Mouse (Mus musculus) lung, embryonic 15.5 days (tissue): ENCODE results near the gene Nxt1. TPM values are rescaled to one million over a fixed set of nuclear protein-coding genes. Genes with fewer than 3 reads are reported as not detected.

ENCODE experiments used
- ATAC-seq: fragments of 200-750 bp; cut with Nextera tagmentation; 2 replicates; pipeline ENCODE4 v1.8.0; 2017; ENCODE audit warnings: moderate number of reproducible peaks, borderline replicate concordance; ENCODE audit not compliant: low FRiP score, low TSS enrichment; ENCODE audit errors: extremely low read depth
- H3K27ac ChIP-seq: fragments of 300-500 bp; sonication (generic); 2 replicates; pipeline ENCODE4 v1.5.1; 2015; ENCODE audit warnings: moderate library complexity, mild to moderate bottlenecking, inconsistent platforms
- H3K27me3 ChIP-seq: fragments of 300-500 bp; sonication (generic); 2 replicates; pipeline ENCODE4 v1.6.1; 2015; ENCODE audit warnings: inconsistent platforms
- H3K36me3 ChIP-seq: fragments of 300-500 bp; sonication (generic); 2 replicates; pipeline ENCODE4 v1.6.1; 2015; ENCODE audit warnings: inconsistent platforms
- H3K4me1 ChIP-seq: fragments of 300-500 bp; sonication (generic); 2 replicates; pipeline ENCODE4 v1.6.1; 2015; ENCODE audit warnings: inconsistent platforms
- H3K4me2 ChIP-seq: fragments of 300-500 bp; sonication (generic); 2 replicates; pipeline ENCODE4 v1.6.1; 2015; ENCODE audit warnings: inconsistent platforms, mild to moderate bottlenecking, moderate library complexity
- H3K4me3 ChIP-seq: fragments of 300-500 bp; sonication (generic); 2 replicates; pipeline ENCODE4 v1.5.1; 2015; ENCODE audit warnings: mild to moderate bottlenecking, inconsistent platforms
- H3K9ac ChIP-seq: fragments of 300-500 bp; sonication (generic); 2 replicates; pipeline ENCODE4 v1.6.1; 2015; ENCODE audit warnings: inconsistent platforms
- H3K9me3 ChIP-seq: fragments of 300-500 bp; sonication (generic); 2 replicates; pipeline ENCODE4 v1.6.1; 2016; ENCODE audit warnings: inconsistent platforms
- WGBS: fragments of 180-500 bp; shearing (Covaris S2); methylation state at CpG from one replicate; pipeline ENCODE4 v1.1.7; 2015; 5-methylcytosine and 5-hydroxymethylcytosine counted together
- polyA plus RNA-seq: library from polyadenylated mRNA; unstranded; fragments of >200 nt; fragmentation: Nextera tagmentation; extraction: Ambion mirVana; gene quantifications from 2 replicates; pipeline ENCODE4 v1.2.1, GENCODE M21; 2015

The Nxt1 gene
- 92.3 and 93.1 TPM in 2 replicates for polyA plus RNA-seq

DNA sequence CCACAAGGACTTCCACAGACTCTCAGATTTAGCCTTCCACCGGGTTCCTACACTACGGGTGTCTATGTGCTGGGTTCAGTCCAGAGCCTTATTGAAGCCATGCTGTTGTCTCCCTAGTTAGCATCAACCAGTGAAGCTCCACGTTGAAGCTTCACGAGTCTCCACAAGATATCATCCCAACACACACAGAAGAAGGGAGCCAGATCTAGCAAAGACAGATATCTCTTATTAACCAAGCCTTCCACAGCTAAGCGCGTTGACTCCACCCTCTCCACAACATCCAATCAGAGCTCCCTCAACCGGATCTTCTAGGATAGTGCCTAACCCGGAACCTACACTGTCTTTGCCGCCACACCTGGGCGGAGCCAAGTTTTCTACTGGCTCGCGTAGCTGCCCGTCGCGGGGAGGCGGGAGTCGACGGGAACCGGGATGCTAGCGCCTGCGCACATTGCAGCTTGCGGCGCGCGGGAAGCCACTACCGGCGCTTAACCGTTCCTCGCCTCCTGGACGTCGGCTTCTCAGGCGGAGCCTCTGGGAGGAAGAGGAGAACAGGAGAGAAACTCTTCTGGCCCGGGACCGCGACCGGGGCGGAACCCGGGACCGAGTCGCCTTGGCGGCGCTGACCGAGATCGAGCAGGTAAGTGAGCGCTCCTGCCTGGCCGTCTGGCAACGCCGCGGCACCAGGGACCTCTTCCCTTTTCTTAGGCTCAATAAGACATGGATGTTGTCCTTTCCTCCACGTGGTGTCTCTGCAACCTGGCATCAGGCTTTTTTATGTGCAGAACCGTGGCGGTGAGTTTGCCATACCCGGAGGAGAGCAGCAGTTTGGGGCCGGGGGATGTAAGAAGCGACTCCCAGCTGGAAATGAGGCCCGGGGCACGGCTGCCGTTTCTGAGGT is at the start of gene Nxt1:
Gene Nxt1, plus strand, starts transcription at position 403 of the 898 bp plus-strand sequence.
- Histone ChIP-seq H3K4me2 (peak within 1 kb of the TSS; percentile 76), H3K36me3 (peaks cover 22% of the 10 kb centered on the region), H3K4me3 (peak within 1 kb of the TSS; percentile 86), H3K9me3 (no peaks in the 10 kb centered on the region), H3K9ac (peak within 1 kb of the TSS; percentile 89), H3K27ac (peak within 1 kb of the TSS; percentile 76), H3K4me1 (peaks cover 27% of the 10 kb centered on the region), H3K27me3 (no peaks in the 10 kb centered on the region)
- peak; percentile 100 for ATAC-seq
- whole genome bisulfite sequencing: 1% methylated on average over 58 of the region's 58 CpGs

DNA sequence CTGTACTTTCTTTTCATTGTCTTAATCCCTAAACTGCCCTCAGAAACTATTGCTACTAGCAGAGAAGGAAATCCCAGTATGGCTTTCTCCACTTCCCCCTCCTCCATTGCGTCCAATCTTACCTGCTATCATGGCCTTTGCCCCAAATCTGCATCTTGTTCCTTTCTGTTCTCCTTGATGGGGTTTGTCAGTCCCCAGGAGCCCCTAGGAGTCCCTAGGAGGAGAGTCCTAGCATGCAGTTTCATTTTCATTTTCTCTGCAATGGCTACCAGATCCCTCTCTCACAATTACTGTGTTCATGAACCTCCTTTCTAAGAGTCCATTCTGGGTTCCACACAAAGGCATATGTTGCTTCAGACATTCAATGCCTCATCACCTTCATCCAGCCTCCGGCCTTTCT is 49.3 kb upstream of the Nxt1 start:
- no peak for ATAC-seq

DNA sequence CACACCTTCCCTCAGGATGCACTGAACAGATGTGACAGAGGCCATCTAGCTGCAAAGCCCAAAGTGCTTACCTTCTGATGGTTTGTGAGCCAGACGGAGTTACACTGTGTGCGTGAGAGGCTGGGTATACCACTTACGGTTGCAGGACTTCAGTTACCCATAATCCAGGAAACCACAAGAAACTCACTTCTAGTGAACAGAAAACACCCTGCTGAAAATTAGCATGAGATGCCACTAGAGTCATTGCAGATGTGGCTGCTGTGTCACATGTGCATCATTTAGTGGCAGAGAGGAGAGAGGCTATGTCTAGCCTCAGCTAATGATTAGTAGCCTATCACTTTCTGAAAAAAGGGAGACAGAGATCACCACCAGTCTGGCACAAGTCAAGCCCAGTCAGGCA is 47.9 kb upstream of the Nxt1 start:
- ATAC-seq: no peak
- Histone ChIP-seq H3K36me3 (no peaks in the 10 kb centered on the region), H3K9me3 (no peaks in the 10 kb centered on the region), H3K27ac (no peak overlapping the region), H3K9ac (no peak overlapping the region), H3K4me2 (no peak overlapping the region), H3K4me3 (no peak overlapping the region), H3K4me1 (no peaks in the 10 kb centered on the region), H3K27me3 (no peaks in the 10 kb centered on the region)
- WGBS: 93% methylated on average over 3 of the region's 3 CpGs

More for the DNA sequence above, 49.3 kb upstream of the Nxt1 start:
- Histone ChIP-seq H3K4me3 (no peak overlapping the region), H3K4me2 (no peak overlapping the region), H3K9me3 (no peaks in the 10 kb centered on the region), H3K36me3 (no peaks in the 10 kb centered on the region), H3K4me1 (no peaks in the 10 kb centered on the region), H3K9ac (no peak overlapping the region), H3K27ac (no peak overlapping the region), H3K27me3 (no peaks in the 10 kb centered on the region)
- 79% methylated on average over 2 of the region's 2 CpGs for WGBS

DNA sequence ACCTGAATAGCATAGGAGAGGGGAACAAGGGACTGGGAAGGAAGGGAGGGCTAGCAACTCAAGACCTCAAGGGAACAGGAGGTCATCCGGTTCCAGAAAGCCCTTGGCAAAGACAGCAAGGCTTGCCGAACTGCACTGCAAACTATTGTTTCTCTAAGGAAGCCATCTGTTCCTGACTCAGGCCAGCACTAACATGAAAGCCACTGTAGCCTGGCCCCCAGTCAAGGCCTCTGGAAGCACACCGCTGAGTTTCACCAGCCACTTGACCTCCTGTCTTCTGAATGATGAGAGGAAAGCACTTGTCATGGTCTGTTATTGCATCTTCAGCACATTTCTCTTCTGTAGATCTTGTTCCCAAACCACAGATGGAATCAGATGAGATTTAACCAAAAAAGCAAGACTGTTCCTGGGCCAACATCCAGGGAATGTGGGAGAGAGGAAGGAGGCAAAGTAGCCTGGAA is 45.4 kb upstream of the Nxt1 start:
- no peak for ATAC-seq
- Histone ChIP-seq H3K27ac (no peak overlapping the region), H3K36me3 (no peaks in the 10 kb centered on the region), H3K4me1 (no peaks in the 10 kb centered on the region), H3K9ac (no peak overlapping the region), H3K4me2 (no peak overlapping the region), H3K27me3 (no peaks in the 10 kb centered on the region), H3K4me3 (no peak overlapping the region), H3K9me3 (no peaks in the 10 kb centered on the region)
- 44% methylated on average over 3 of the region's 3 CpGs for WGBS

DNA sequence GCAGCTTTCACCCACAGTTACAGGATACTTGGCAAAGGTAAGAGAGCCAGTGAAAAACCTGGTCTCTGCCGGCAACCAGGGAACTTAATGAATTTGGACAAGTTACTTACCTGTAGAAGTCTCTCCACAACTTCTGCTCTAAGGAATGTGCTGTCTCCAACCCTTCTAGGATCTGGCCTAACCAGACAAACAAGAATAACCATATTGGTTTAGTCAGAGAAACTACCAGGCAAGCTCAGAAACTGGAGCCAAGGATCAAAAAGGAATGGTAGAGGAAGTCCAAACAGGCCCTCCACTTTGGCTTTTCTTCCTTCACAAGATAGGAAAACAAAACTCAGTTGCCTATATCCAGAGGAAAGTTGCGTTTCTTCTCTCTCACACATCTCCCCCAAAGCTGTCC is 41.4 kb upstream of the Nxt1 start:
- Histone ChIP-seq H3K4me3 (no peak overlapping the region), H3K9ac (no peak overlapping the region), H3K4me1 (no peaks in the 10 kb centered on the region), H3K9me3 (no peaks in the 10 kb centered on the region), H3K36me3 (no peaks in the 10 kb centered on the region), H3K27me3 (no peaks in the 10 kb centered on the region), H3K27ac (no peak overlapping the region), H3K4me2 (no peak overlapping the region)
- 74% methylated on average over 2 of the region's 2 CpGs for WGBS
- ATAC-seq: no peak

DNA sequence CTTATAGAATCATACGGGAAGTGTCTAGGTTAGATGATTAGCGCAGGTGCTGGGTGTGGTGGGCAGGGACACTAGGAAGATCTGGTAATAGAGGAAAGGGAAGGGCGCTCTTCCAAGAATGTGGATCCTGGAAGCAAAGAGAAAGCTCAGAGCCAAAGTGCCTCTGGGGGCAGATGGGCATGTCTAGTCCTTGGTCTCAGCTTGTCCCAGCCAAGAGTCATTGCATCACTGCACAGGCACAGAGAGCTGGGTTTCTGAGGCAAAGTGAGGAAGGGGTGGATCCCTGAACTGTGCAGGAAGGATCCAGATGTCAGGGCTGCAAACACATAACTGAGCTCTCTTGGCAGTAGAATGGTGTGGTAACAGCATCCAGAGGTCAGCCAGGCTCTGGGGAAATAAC is 40.8 kb upstream of the Nxt1 start:
- WGBS: 81% methylated on average over 3 of the region's 3 CpGs
- ATAC-seq: no peak

DNA sequence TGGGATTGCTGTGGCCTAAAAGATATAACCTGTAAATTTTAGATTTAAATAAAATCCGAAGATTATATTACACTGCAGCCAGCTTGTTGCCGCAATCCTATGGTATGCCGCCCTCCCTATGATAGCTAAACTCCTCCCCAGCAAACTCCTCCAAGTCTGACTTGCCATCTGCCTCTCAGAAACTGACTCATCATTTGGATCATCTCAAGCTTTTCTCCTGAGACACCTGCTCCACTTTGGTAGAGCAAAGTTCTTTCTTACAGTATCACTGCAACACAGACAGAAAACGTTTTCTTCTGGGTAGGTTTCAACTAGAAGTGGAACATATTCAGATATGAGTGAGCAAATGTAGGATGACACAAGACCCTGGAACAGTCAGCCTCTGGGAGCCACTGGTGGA is 37.9 kb upstream of the Nxt1 start:
- no peaks in the 10 kb centered on the region for H3K36me3 ChIP-seq
- H3K9ac ChIP-seq: no peak overlapping the region
- no peaks in the 10 kb centered on the region for H3K4me1 ChIP-seq
- H3K9me3 ChIP-seq: no peaks in the 10 kb centered on the region
- ATAC-seq: no peak
- no peak overlapping the region for H3K4me2 ChIP-seq
- no peaks in the 10 kb centered on the region for H3K27me3 ChIP-seq
- no peak overlapping the region for H3K27ac ChIP-seq
- 78% methylated on average over 4 of the region's 4 CpGs for WGBS
- no peak overlapping the region for H3K4me3 ChIP-seq

More for the DNA sequence above, 40.8 kb upstream of the Nxt1 start:
- Histone ChIP-seq H3K27me3 (no peaks in the 10 kb centered on the region), H3K27ac (no peak overlapping the region), H3K36me3 (no peaks in the 10 kb centered on the region), H3K4me1 (no peaks in the 10 kb centered on the region), H3K4me3 (no peak overlapping the region), H3K9ac (no peak overlapping the region), H3K9me3 (no peaks in the 10 kb centered on the region), H3K4me2 (no peak overlapping the region)

DNA sequence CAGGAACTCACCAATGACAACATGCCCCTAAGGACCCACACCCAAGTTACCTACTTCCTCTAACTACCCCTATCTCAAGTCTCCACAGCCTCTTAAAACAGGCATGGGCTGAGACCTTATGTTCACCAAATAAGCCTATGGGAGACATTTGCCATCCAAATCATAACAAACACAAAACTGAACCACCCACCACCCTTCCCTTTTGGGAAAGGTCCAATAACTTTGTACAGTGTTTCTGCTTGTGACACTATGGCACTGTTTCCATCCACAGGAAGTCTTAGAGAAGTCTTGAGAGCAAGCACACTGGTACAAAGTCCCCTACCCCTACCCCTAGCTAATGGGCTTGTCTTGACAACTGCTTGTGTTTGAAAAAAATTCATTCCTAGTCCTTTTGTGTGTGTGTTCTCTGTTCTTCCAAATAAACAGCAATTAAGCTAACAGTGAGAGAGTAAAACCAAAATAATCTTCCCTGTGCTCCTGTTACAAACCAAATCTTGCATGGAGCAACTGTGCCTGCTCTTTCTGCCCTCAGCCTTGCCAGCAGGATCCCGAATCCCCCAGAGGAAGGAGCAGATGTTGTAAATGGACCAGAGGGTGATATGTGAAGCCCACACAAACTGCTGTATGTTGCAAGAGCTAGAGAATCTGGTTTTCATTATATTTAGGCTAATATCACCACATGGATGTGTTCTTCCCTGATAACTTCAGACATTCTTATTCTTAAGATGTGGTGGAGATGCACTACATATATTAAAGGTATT is 29.6 kb upstream of the Nxt1 start:
- H3K4me3 ChIP-seq: no peak overlapping the region
- 47% methylated on average over 1 of the region's 1 CpGs for WGBS
- no peak overlapping the region for H3K27ac ChIP-seq
- no peaks in the 10 kb centered on the region for H3K36me3 ChIP-seq
- no peaks in the 10 kb centered on the region for H3K4me1 ChIP-seq
- H3K27me3 ChIP-seq: no peaks in the 10 kb centered on the region
- no peak for ATAC-seq
- no peak overlapping the region for H3K4me2 ChIP-seq
- H3K9ac ChIP-seq: no peak overlapping the region
- H3K9me3 ChIP-seq: no peaks in the 10 kb centered on the region

DNA sequence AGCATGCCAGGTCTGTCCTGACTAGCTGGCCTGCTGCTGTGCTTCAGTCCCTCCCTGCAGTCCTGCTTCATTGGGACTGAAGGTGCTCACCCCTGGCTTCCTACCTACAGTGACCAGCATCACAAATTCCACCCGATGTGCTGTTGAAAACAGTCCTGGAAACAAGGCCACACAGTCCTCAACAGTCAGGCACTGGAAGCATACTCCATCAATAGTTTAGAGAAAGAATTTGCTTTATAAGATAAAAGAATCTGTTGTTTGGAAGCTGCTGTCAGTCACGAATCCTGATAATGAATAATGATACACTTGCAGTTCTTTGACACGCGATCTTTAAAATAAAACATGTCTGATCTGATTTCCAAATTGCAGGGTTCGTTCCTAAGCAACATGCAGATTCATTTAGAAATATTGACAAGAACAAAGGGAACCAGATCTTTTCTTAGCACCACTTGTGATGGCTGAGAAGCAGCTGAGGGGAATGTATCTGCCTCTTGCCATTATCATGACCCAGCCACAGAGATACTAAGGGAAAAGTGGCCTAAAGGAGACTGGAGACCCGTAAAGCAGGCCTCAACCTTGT is 27.9 kb upstream of the Nxt1 start:
- Histone ChIP-seq H3K27ac (no peak overlapping the region), H3K9me3 (no peaks in the 10 kb centered on the region), H3K9ac (no peak overlapping the region), H3K36me3 (no peaks in the 10 kb centered on the region), H3K4me2 (no peak overlapping the region), H3K4me3 (no peak overlapping the region), H3K4me1 (no peaks in the 10 kb centered on the region), H3K27me3 (no peaks in the 10 kb centered on the region)
- WGBS: 71% methylated on average over 6 of the region's 6 CpGs
- no peak for ATAC-seq

DNA sequence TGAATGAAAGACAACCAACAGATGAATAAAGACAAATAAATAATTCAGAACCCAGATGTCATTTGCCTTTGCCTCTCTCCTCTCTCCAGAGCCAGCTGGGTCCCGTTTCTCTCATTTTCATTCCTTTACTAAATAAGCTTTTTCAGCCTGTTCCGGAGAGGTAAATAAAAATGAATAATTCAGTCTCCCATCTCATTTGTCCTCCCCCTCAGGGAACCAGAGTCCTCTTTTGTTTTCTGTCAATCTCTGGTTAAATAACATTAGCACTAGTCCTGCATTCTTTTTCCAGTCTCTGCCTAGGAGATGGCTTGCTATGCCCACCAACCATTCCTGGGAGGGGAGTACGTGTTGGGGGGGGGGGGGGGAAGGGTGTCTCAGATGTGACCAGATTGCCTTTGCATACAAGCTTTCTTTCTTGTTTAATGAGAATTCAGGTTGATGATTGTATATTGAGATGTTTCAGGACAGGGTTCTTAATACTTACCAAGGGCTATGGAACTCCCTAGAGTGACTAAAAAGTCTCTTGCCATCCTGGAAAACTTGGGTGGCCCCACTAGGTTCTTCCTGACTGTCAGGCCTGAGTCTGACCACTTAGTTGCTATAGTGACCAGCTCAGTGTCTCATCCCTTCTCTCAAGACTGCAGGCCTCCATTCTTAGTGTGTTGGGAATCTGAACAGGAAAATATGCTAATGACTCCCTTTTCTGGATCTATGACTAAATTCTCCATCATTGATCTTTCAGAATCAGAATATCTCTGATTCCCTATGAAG is 21.6 kb upstream of the Nxt1 start:
- Histone ChIP-seq H3K27me3 (no peaks in the 10 kb centered on the region), H3K36me3 (no peaks in the 10 kb centered on the region), H3K27ac (no peak overlapping the region), H3K4me3 (no peak overlapping the region), H3K9me3 (no peaks in the 10 kb centered on the region), H3K9ac (no peak overlapping the region), H3K4me1 (no peaks in the 10 kb centered on the region), H3K4me2 (no peak overlapping the region)
- no peak for ATAC-seq
- WGBS: 32% methylated on average over 3 of the region's 3 CpGs

DNA sequence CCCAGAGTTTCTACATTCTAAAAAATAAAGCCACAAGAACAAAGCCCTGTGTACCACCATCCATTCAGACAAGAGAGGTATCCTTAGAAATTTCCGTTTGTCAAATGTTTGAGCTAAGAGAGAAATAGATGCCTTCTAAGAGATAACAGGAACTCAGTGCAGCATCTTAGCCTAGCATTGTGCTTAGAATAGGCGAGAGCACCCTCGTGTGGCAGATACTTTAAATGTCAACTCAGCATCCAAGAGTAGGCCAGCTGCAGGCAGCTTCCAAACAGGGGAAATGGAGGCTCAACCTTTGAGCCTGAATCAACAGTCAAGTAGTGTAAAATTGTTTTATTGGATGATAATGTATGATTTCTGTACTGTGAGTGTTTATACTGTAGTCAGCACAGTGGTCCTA is 17.4 kb upstream of the Nxt1 start:
- 0% methylated on average over 3 of the region's 3 CpGs for WGBS
- Histone ChIP-seq H3K36me3 (no peaks in the 10 kb centered on the region), H3K27ac (no peak overlapping the region), H3K9me3 (no peaks in the 10 kb centered on the region), H3K27me3 (no peaks in the 10 kb centered on the region), H3K4me2 (no peak overlapping the region), H3K4me3 (no peak overlapping the region), H3K9ac (no peak overlapping the region), H3K4me1 (no peaks in the 10 kb centered on the region)
- no peak for ATAC-seq
